Mouse (Mus musculus): Measurements from ENCODE around the gene Rasal2.

DNA sequence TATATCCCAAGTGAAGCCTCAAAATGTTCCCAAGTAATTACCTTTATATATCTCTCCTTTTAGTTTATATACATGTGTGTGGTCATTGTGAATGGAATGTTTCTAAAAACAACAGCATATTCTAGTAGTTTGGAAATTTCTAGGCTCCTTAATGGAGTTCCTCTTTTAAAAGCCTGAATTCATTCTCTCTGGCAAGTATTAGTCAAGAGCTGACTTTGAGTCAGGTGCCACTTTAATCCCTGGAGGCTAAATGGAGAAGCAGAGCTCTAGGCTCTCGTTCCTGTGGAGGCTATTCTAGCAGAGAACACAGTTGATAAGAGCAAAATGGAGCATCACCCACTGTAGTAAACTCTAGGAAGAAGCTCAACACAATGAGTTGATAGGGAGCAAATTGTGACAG lies 14.5 kb upstream of the Rasal2 start:
- TF ChIP-seq CTCF (IDR thresholded peaks at IDR 0.05; ENCODE audit: low read depth) (no peak), EP300 (IDR thresholded peaks at IDR 0.05; ENCODE audit: low read depth) (no peak)
